Mouse (Mus musculus) stomach, embryonic 14.5 days (tissue): ENCODE results near the gene Adam23. TPM values are rescaled to one million over a fixed set of nuclear protein-coding genes. Genes with fewer than 3 reads are reported as not detected.
A peak's percentile ranks its signal among the peaks of the same experiment; 100 is the strongest.

Experiments used
- ATAC-seq: fragments of 200-750 bp; cut with Nextera tagmentation; 2 replicates; pipeline ENCODE4 v1.8.0; 2017; ENCODE audit warnings: low read depth, moderate TSS enrichment; ENCODE audit not compliant: insufficient number of reproducible peaks, insufficient read depth, low FRiP score
- H3K27ac ChIP-seq: fragments of 300-500 bp; sonication (generic); 2 replicates; pipeline ENCODE4 v1.5.1; 2014; ENCODE audit warnings: mild to moderate bottlenecking, low read length, moderate library complexity, mixed read lengths
- H3K27me3 ChIP-seq: fragments of 300-500 bp; sonication (generic); 2 replicates; pipeline ENCODE4 v1.6.1; 2014; ENCODE audit warnings: low read length, control low read depth, mixed read lengths; ENCODE audit not compliant: control insufficient read depth, insufficient read depth
- H3K36me3 ChIP-seq: fragments of 300-500 bp; sonication (generic); 2 replicates; pipeline ENCODE4 v1.6.1; 2014; ENCODE audit warnings: mild to moderate bottlenecking, control low read depth, low read length, moderate library complexity, mixed read lengths; ENCODE audit not compliant: control insufficient read depth, insufficient read depth
- H3K4me1 ChIP-seq: fragments of 300-500 bp; sonication (generic); 2 replicates; pipeline ENCODE4 v1.6.1; 2014; ENCODE audit warnings: low read length, control low read depth, mixed read lengths; ENCODE audit not compliant: control insufficient read depth, insufficient read depth
- H3K4me2 ChIP-seq: fragments of 300-500 bp; sonication (generic); replicated peaks from 2 replicates; pipeline ENCODE4 v1.6.1; 2014; ENCODE audit warnings: low read depth, low read length, control low read depth
- H3K4me3 ChIP-seq: fragments of 300-500 bp; sonication (generic); 2 replicates; pipeline ENCODE4 v1.5.1; 2014; ENCODE audit warnings: low read depth, low read length, control low read depth
- H3K9ac ChIP-seq: fragments of 300-500 bp; sonication (generic); replicated peaks from 2 replicates; pipeline ENCODE4 v1.6.1; 2014; ENCODE audit warnings: low read depth, mild to moderate bottlenecking, control low read depth, low read length, moderate library complexity, mixed read lengths
- H3K9me3 ChIP-seq: fragments of 300-500 bp; sonication (generic); 2 replicates; pipeline ENCODE4 v1.6.1; 2016; ENCODE audit warnings: low read depth, low read length, control low read depth; ENCODE audit not compliant: control insufficient read depth
- WGBS: fragments of 180-500 bp; shearing (Covaris S2); extraction: QIAGEN DNeasy Blood & Tissue Kit; methylation state at CpG from one replicate; pipeline ENCODE4 v1.1.7; 2014; 5-methylcytosine and 5-hydroxymethylcytosine counted together
- polyA plus RNA-seq: library from polyadenylated mRNA; unstranded; fragments of >200 nt; fragmentation: Nextera tagmentation; extraction: Ambion mirVana; gene quantifications from 2 replicates; pipeline ENCODE4 v1.2.1, GENCODE M21; 2014

Gene Adam23
- polyA plus RNA-seq, 1 experiment from 2014 or later = 6.0 TPM

DNA sequence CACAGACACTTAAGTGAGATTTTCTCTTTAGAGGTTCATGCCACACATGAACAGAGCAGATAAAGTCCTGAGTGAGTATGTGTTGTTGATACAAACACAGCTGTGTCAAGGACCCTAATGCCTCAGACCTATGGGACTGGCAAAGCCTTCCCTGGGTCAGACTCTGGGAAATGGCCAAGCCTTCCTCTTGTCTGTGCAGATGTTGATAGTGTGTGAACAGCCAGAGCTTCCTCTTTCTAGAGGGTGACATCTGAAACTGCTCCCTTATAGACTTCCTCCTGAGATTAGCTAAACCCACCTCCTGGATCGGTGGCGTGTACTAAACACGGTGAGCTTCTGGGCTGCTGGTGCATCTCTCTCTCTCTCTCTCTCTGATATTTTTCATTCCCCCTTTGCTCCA, 8.2 kb upstream of the Adam23 start:
- Histone ChIP-seq H3K9ac (no peak overlapping the region), H3K4me2 (no peak overlapping the region)
- no peak for ATAC-seq

DNA sequence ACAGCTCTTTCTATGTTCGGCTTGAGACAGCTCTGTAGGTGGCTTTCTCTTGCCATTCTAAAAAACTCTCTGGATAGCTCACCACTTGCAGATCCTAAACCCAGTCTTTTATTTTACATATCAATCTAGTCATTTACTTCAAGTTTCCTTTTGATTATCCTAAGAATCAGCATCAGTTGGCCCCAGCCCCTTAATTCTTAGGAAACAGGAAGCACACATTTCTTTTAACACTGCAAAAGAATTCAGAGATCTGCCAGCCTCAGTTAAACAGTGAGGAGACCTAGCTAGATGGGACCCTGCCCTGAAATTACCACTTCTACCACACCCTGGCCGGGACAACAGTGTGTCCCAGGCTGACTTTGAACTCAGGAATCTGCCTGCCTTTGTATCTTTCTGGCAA, 3.5 kb upstream of the Adam23 start:
- no peak for ATAC-seq

More for the DNA sequence above, 8.2 kb upstream of the Adam23 start:
- Histone ChIP-seq H3K36me3 (no peaks in the 10 kb centered on the region), H3K9me3 (no peaks in the 10 kb centered on the region), H3K27me3 (no peaks in the 10 kb centered on the region), H3K27ac (no peak overlapping the region), H3K4me1 (no peaks in the 10 kb centered on the region; the same call in 1 of the 2 replicates), H3K4me3 (no peak overlapping the region)
- 17% methylated on average over 3 of the region's 3 CpGs for WGBS

GRCm38 (mm10) chr1:63442616-63443015, 3.1 kb upstream of the Adam23 start:
- peaks cover 6% of the 10 kb centered on the region for H3K27me3 ChIP-seq
- no peaks in the 10 kb centered on the region for H3K36me3 ChIP-seq
- no peak overlapping the region for H3K4me2 ChIP-seq
- H3K9me3 ChIP-seq = no peaks in the 10 kb centered on the region
- H3K9ac ChIP-seq = no peak overlapping the region
- ATAC-seq = no peak
- 66% methylated on average over 4 of the region's 4 CpGs for WGBS
- 0 out of 2 replicates have a peak, but pooled peaks cover 4% of the 10 kb centered on the region for H3K4me1 ChIP-seq
- H3K27ac ChIP-seq = no peak overlapping the region
- no peak overlapping the region for H3K4me3 ChIP-seq

More for the DNA sequence above, 3.5 kb upstream of the Adam23 start:
- 63% methylated on average over 2 of the region's 2 CpGs for WGBS
- no peak overlapping the region for H3K4me3 ChIP-seq
- no peak overlapping the region for H3K4me2 ChIP-seq
- no peaks in the 10 kb centered on the region for H3K9me3 ChIP-seq
- no peak overlapping the region for H3K9ac ChIP-seq
- no peak overlapping the region for H3K27ac ChIP-seq
- no peaks in the 10 kb centered on the region for H3K36me3 ChIP-seq
- 0 out of 2 replicates have a peak, but pooled peaks cover 4% of the 10 kb centered on the region for H3K4me1 ChIP-seq
- peaks cover 6% of the 10 kb centered on the region for H3K27me3 ChIP-seq

- 68% methylated on average over 10 of the region's 10 CpGs for WGBS
Observed at GRCm38 (mm10) chr1:63445149-63445609, 512 bp upstream of the Adam23 start.

GRCm38 (mm10) chr1:63446047-63446704, 485 bp downstream of the Adam23 start:
- Histone ChIP-seq H3K27me3 (peaks cover 6% of the 10 kb centered on the region), H3K9ac (peak overlapping the region; percentile 45; the same call in 1 of the 2 replicates), H3K36me3 (no peaks in the 10 kb centered on the region), H3K4me3 (peak overlapping the region; percentile 63), H3K27ac (no peak overlapping the region), H3K4me1 (0 out of 2 replicates have a peak, but pooled peaks cover 4% of the 10 kb centered on the region), H3K4me2 (peak overlapping the region; percentile 98), H3K9me3 (no peaks in the 10 kb centered on the region)
- 0 out of 2 replicates have a peak, but pooled peaks have one; percentile 33 for ATAC-seq
- WGBS = 2% methylated on average over 49 of the region's 68 CpGs

More at GRCm38 (mm10) chr1:63445149-63445609, 512 bp upstream of the Adam23 start:
- no peak for ATAC-seq
- H3K27me3 ChIP-seq = peaks cover 6% of the 10 kb centered on the region
- H3K9ac ChIP-seq = no peak overlapping the region
- no peaks in the 10 kb centered on the region for H3K36me3 ChIP-seq
- peak overlapping the region; percentile 98 for H3K4me2 ChIP-seq
- 0 out of 2 replicates have a peak, but pooled peaks cover 4% of the 10 kb centered on the region for H3K4me1 ChIP-seq
- H3K27ac ChIP-seq = no peak overlapping the region
- H3K4me3 ChIP-seq = peak overlapping the region; percentile 63
- H3K9me3 ChIP-seq = no peaks in the 10 kb centered on the region

- no peaks in the 10 kb centered on the region for H3K36me3 ChIP-seq
- H3K27me3 ChIP-seq = peaks cover 6% of the 10 kb centered on the region
- H3K27ac ChIP-seq = no peak overlapping the region
- no peak overlapping the region for H3K9ac ChIP-seq
- WGBS = 60% methylated on average over 2 of the region's 2 CpGs
- no peak for ATAC-seq
- no peaks in the 10 kb centered on the region for H3K9me3 ChIP-seq
- peak overlapping the region; percentile 63 for H3K4me3 ChIP-seq
- peak overlapping the region; percentile 98 for H3K4me2 ChIP-seq
- H3K4me1 ChIP-seq = 0 out of 2 replicates have a peak, but pooled peaks cover 4% of the 10 kb centered on the region
Observed at GRCm38 (mm10) chr1:63446721-63447120, 1.0 kb downstream of the Adam23 start.

GRCm38 (mm10) chr1:63450091-63450490, 4.4 kb downstream of the Adam23 start:
- WGBS = 79% methylated on average over 4 of the region's 4 CpGs
- Histone ChIP-seq H3K27me3 (peaks cover 5% of the 10 kb centered on the region), H3K9ac (no peak overlapping the region), H3K27ac (no peak overlapping the region), H3K36me3 (no peaks in the 10 kb centered on the region), H3K9me3 (no peaks in the 10 kb centered on the region), H3K4me2 (no peak overlapping the region), H3K4me3 (no peak overlapping the region), H3K4me1 (0 out of 2 replicates have a peak, but pooled peaks cover 4% of the 10 kb centered on the region)
- ATAC-seq = no peak

DNA sequence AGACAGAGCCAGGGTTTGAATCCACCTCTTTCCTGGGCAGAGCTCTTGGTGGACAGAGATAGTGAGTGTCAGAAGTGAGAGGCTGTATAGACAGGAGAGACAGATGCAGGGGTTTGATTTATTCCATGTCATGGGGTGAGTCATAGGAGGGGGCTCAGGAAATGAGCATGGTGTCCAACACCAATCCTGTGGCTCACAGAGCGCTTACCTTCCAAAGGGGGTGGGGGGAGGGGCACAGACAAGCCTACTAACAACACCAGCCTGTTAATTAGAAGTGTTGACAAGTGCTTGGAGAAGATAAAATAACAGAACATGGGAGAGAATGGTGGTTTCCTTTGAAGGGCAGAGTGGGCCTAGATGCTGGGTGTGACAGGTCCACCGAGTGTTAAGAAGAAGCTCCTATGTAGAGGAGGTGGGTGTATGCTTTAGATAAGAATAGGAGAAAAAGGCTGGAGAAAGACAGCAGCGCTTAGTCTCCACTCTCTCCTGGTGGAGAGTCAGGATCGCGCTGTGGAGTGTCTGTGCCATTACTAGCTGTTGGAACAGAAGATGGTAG, 7.7 kb downstream of the Adam23 start:
- Histone ChIP-seq H3K27me3 (no peaks in the 10 kb centered on the region), H3K9ac (no peak overlapping the region), H3K4me1 (no peaks in the 10 kb centered on the region), H3K4me2 (no peak overlapping the region), H3K4me3 (no peak overlapping the region), H3K9me3 (no peaks in the 10 kb centered on the region), H3K27ac (no peak overlapping the region), H3K36me3 (no peaks in the 10 kb centered on the region)
- WGBS = 59% methylated on average over 5 of the region's 5 CpGs
- ATAC-seq = no peak
